Mouse (Mus musculus): ENCODE data around the gene Fgf11. TPM values are rescaled to one million over a fixed set of nuclear protein-coding genes. Genes with fewer than 3 reads are reported as not detected.
A peak's percentile ranks its signal among the peaks of the same experiment; 100 is the strongest.

Fgf11 gene
- polyA plus RNA-seq, 1 experiment from 2014 or later = 2.3 TPM

GRCm38 (mm10) chr11:69837952-69838713 lies 36.5 kb upstream of the Fgf11 start, which contains the start of gene Tmem256:
TSS of gene Tmem256 (plus strand) at chr11:69838514.
- Histone ChIP-seq H3K27ac (replicated peaks; ENCODE audit: low read depth, low read length) (peak within 1 kb of the TSS; percentile 92), H3K27me3 (replicated peaks; ENCODE audit: control insufficient read depth, insufficient read depth, low read length) (no peaks in the 10 kb centered on the region), H3K9ac (ENCODE audit: low read depth, low read length) (peak within 1 kb of the TSS; percentile 81), H3K4me2 (ENCODE audit: low read depth, low read length) (peak within 1 kb of the TSS; percentile 95), H3K4me1 (ENCODE audit: control insufficient read depth, insufficient read depth, low read length) (peaks cover 28% of the 10 kb centered on the region), H3K36me3 (ENCODE audit: control insufficient read depth, insufficient read depth, low read length) (peaks cover 9% of the 10 kb centered on the region), H3K9me3 (ENCODE audit: control insufficient read depth, low read length) (no peaks in the 10 kb centered on the region), H3K4me3 (ENCODE audit: low read depth, low read length) (peak within 1 kb of the TSS; percentile 73)
- WGBS = under 1% methylated on average over 28 of the region's 34 CpGs
- ATAC-seq (ENCODE audit: low read depth) (peak; percentile 92), DNase-seq (ENCODE audit: low spot score) (peak; percentile 99)

GRCm38 (mm10) chr11:69837604-69837951 lies 35.9 kb upstream of the Fgf11 start, which contains the start of gene Nlgn2:
TSS of gene Nlgn2 (minus strand) at chr11:69837784.
- Histone ChIP-seq H3K4me3 (ENCODE audit: low read depth, low read length) (peak within 1 kb of the TSS; percentile 73), H3K9ac (ENCODE audit: low read depth, low read length) (peak within 1 kb of the TSS; percentile 81), H3K27ac (replicated peaks; ENCODE audit: low read depth, low read length) (peak within 1 kb of the TSS; percentile 92), H3K36me3 (ENCODE audit: control insufficient read depth, insufficient read depth, low read length) (peaks cover 14% of the 10 kb centered on the region), H3K9me3 (ENCODE audit: control insufficient read depth, low read length) (no peaks in the 10 kb centered on the region), H3K27me3 (replicated peaks; ENCODE audit: control insufficient read depth, insufficient read depth, low read length) (no peaks in the 10 kb centered on the region), H3K4me2 (ENCODE audit: low read depth, low read length) (peak within 1 kb of the TSS; percentile 95), H3K4me1 (ENCODE audit: control insufficient read depth, insufficient read depth, low read length) (peaks cover 28% of the 10 kb centered on the region)
- ATAC-seq (ENCODE audit: low read depth) (peak; percentile 75), DNase-seq (ENCODE audit: low spot score) (no peak)
- 0% methylated on average over 7 of the region's 32 CpGs for WGBS

- peaks cover 20% of the 10 kb centered on the region for H3K36me3 ChIP-seq (ENCODE audit: control insufficient read depth, insufficient read depth, low read length)
- WGBS = 2% methylated on average over 37 of the region's 52 CpGs
- H3K27ac ChIP-seq (replicated peaks; ENCODE audit: low read depth, low read length) = peak overlapping the region; percentile 92
- ATAC-seq (ENCODE audit: low read depth) = no peak
- peaks cover 28% of the 10 kb centered on the region for H3K4me1 ChIP-seq (ENCODE audit: control insufficient read depth, insufficient read depth, low read length)
- H3K9me3 ChIP-seq (ENCODE audit: control insufficient read depth, low read length) = no peaks in the 10 kb centered on the region
- DNase-seq (ENCODE audit: low spot score) = peak; percentile 61
- H3K4me3 ChIP-seq (ENCODE audit: low read depth, low read length) = peak overlapping the region; percentile 73
- H3K4me2 ChIP-seq (ENCODE audit: low read depth, low read length) = peak overlapping the region; percentile 95
- peak overlapping the region; percentile 81 for H3K9ac ChIP-seq (ENCODE audit: low read depth, low read length)
- no peaks in the 10 kb centered on the region for H3K27me3 ChIP-seq (replicated peaks; ENCODE audit: control insufficient read depth, insufficient read depth, low read length)
Measured at GRCm38 (mm10) chr11:69836703-69837576, 35.3 kb upstream of the Fgf11 start.

GRCm38 (mm10) chr11:69835966-69836335 lies 34.3 kb upstream of the Fgf11 start:
- WGBS = 6% methylated on average over 4 of the region's 4 CpGs
- no peak for ATAC-seq (ENCODE audit: low read depth)

GRCm38 (mm10) chr11:69835326-69835965 lies 33.8 kb upstream of the Fgf11 start:
- ATAC-seq (ENCODE audit: low read depth) = no peak
- 10% methylated on average over 9 of the region's 9 CpGs for WGBS
- Histone ChIP-seq H3K27me3 (replicated peaks; ENCODE audit: control insufficient read depth, insufficient read depth, low read length) (no peaks in the 10 kb centered on the region), H3K9me3 (ENCODE audit: control insufficient read depth, low read length) (no peaks in the 10 kb centered on the region), H3K4me3 (ENCODE audit: low read depth, low read length) (peak overlapping the region; percentile 73), H3K27ac (replicated peaks; ENCODE audit: low read depth, low read length) (no peak overlapping the region), H3K4me2 (ENCODE audit: low read depth, low read length) (peak overlapping the region; percentile 95), H3K9ac (ENCODE audit: low read depth, low read length) (peak overlapping the region; percentile 30; the same call in 1 of the 2 replicates), H3K36me3 (ENCODE audit: control insufficient read depth, insufficient read depth, low read length) (peaks cover 33% of the 10 kb centered on the region), H3K4me1 (ENCODE audit: control insufficient read depth, insufficient read depth, low read length) (peaks cover 28% of the 10 kb centered on the region)
- DNase-seq (ENCODE audit: low spot score) = no peak

More at GRCm38 (mm10) chr11:69835966-69836335, 34.3 kb upstream of the Fgf11 start:
- Histone ChIP-seq H3K4me2 (ENCODE audit: low read depth, low read length) (peak overlapping the region; percentile 95), H3K27ac (replicated peaks; ENCODE audit: low read depth, low read length) (peak overlapping the region; percentile 92; the same call in 1 of the 2 replicates), H3K4me3 (ENCODE audit: low read depth, low read length) (peak overlapping the region; percentile 73), H3K36me3 (ENCODE audit: control insufficient read depth, insufficient read depth, low read length) (peaks cover 28% of the 10 kb centered on the region), H3K27me3 (replicated peaks; ENCODE audit: control insufficient read depth, insufficient read depth, low read length) (no peaks in the 10 kb centered on the region), H3K4me1 (ENCODE audit: control insufficient read depth, insufficient read depth, low read length) (peaks cover 28% of the 10 kb centered on the region), H3K9ac (ENCODE audit: low read depth, low read length) (peak overlapping the region; percentile 81), H3K9me3 (ENCODE audit: control insufficient read depth, low read length) (no peaks in the 10 kb centered on the region)
- DNase-seq (ENCODE audit: low spot score) = no peak

GRCm38 (mm10) chr11:69834001-69834549 lies 32.4 kb upstream of the Fgf11 start:
- peaks cover 42% of the 10 kb centered on the region for H3K36me3 ChIP-seq (ENCODE audit: control insufficient read depth, insufficient read depth, low read length)
- H3K9ac ChIP-seq (ENCODE audit: low read depth, low read length) = peak overlapping the region; percentile 72
- H3K27me3 ChIP-seq (replicated peaks; ENCODE audit: control insufficient read depth, insufficient read depth, low read length) = no peaks in the 10 kb centered on the region
- DNase-seq (ENCODE audit: low spot score) = no peak
- H3K4me1 ChIP-seq (ENCODE audit: control insufficient read depth, insufficient read depth, low read length) = peaks cover 25% of the 10 kb centered on the region
- H3K4me2 ChIP-seq (ENCODE audit: low read depth, low read length) = peak overlapping the region; percentile 95
- H3K9me3 ChIP-seq (ENCODE audit: control insufficient read depth, low read length) = no peaks in the 10 kb centered on the region
- ATAC-seq (ENCODE audit: low read depth) = no peak
- WGBS = 15% methylated on average over 14 of the region's 48 CpGs
- H3K27ac ChIP-seq (replicated peaks; ENCODE audit: low read depth, low read length) = 0 out of 2 replicates have a peak overlapping the region, but pooled peaks have one; percentile 36
- peak overlapping the region; percentile 73 for H3K4me3 ChIP-seq (ENCODE audit: low read depth, low read length)

- no peak for ATAC-seq (ENCODE audit: low read depth)
- 50% methylated on average over 7 of the region's 8 CpGs for WGBS
Measured at GRCm38 (mm10) chr11:69833554-69833953, 31.9 kb upstream of the Fgf11 start.

GRCm38 (mm10) chr11:69828832-69829231 lies 27.2 kb upstream of the Fgf11 start:
- 86% methylated on average over 5 of the region's 5 CpGs for WGBS
- H3K4me2 ChIP-seq (ENCODE audit: low read depth, low read length) = no peak overlapping the region

More at GRCm38 (mm10) chr11:69833554-69833953, 31.9 kb upstream of the Fgf11 start:
- Histone ChIP-seq H3K4me2 (ENCODE audit: low read depth, low read length) (peak overlapping the region; percentile 95), H3K4me1 (ENCODE audit: control insufficient read depth, insufficient read depth, low read length) (peaks cover 23% of the 10 kb centered on the region), H3K36me3 (ENCODE audit: control insufficient read depth, insufficient read depth, low read length) (peaks cover 43% of the 10 kb centered on the region), H3K27ac (replicated peaks; ENCODE audit: low read depth, low read length) (0 out of 2 replicates have a peak overlapping the region, but pooled peaks have one; percentile 36), H3K4me3 (ENCODE audit: low read depth, low read length) (peak overlapping the region; percentile 73), H3K9me3 (ENCODE audit: control insufficient read depth, low read length) (no peaks in the 10 kb centered on the region), H3K9ac (ENCODE audit: low read depth, low read length) (peak overlapping the region; percentile 72), H3K27me3 (replicated peaks; ENCODE audit: control insufficient read depth, insufficient read depth, low read length) (no peaks in the 10 kb centered on the region)
- no peak for DNase-seq (ENCODE audit: low spot score)

More at GRCm38 (mm10) chr11:69828832-69829231, 27.2 kb upstream of the Fgf11 start:
- no peaks in the 10 kb centered on the region for H3K27me3 ChIP-seq (replicated peaks; ENCODE audit: control insufficient read depth, insufficient read depth, low read length)
- H3K36me3 ChIP-seq (ENCODE audit: control insufficient read depth, insufficient read depth, low read length) = peaks cover 86% of the 10 kb centered on the region
- no peaks in the 10 kb centered on the region for H3K9me3 ChIP-seq (ENCODE audit: control insufficient read depth, low read length)
- no peak overlapping the region for H3K4me3 ChIP-seq (ENCODE audit: low read depth, low read length)
- H3K27ac ChIP-seq (replicated peaks; ENCODE audit: low read depth, low read length) = no peak overlapping the region
- peaks cover 3% of the 10 kb centered on the region; the same call in 1 of the 2 replicates for H3K4me1 ChIP-seq (ENCODE audit: control insufficient read depth, insufficient read depth, low read length)
- ATAC-seq (ENCODE audit: low read depth) = no peak
- no peak overlapping the region for H3K9ac ChIP-seq (ENCODE audit: low read depth, low read length)
- DNase-seq (ENCODE audit: low spot score) = no peak
